Comparison of ENCODE assay signal across 13 mouse cellular contexts in genomic region chr16:10628030-10628555, GRCm38 (mm10).
DNase-seq lines count a peak whose midpoint lies in the region; ATAC-seq and TF ChIP-seq lines count a peak whose summit lies in the region.
"Had no signal": no experiment of that assay in that cellular context is flagged by ENCODE, and none has a peak within 500 bp of the region (broad histone marks: within the 10 kb centered on the region; RNA-seq: fewer than 3 reads in every experiment).

No protein-coding gene starts in this region.

- 71% methylated on average over 4 of the region's 4 CpGs for WGBS in heart, embryonic 16.5 days
- WGBS in liver, postnatal 0 days (ENCODE audit: insufficient replicate concordance) = 64% methylated on average over 4 of the region's 4 CpGs
- 80% methylated on average over 4 of the region's 4 CpGs for whole genome bisulfite sequencing in liver, embryonic 11.5 days
- WGBS in small intestine, adult 2 months = 44% methylated on average over 4 of the region's 4 CpGs
- 81% methylated on average over 4 of the region's 4 CpGs for WGBS in forebrain, embryonic 12.5 days

- no peak for DNase-seq in heart, adult 11 months
- DNase-seq in liver, postnatal 0 days = no peak
- no peak for DNase-seq in liver, embryonic 11.5 days (ENCODE audit: low spot score)
- peak; percentile 90 for DNase-seq in ES-CJ7 (ENCODE audit: low read depth, low spot score)
- DNase-seq: adrenal gland, postnatal 25 days; thymus, adult 2 months had no signal

- H3K27ac ChIP-seq in heart, embryonic 16.5 days (ENCODE audit: low read length) = peak overlapping the region; percentile 8; the same call in 1 of the 2 replicates
- H3K27ac ChIP-seq in liver, postnatal 0 days (ENCODE audit: low read depth) = no peak overlapping the region
- no peak overlapping the region for H3K27ac ChIP-seq in liver, embryonic 11.5 days (ENCODE audit: low read depth, low read length)
- no peak overlapping the region for H3K27ac ChIP-seq in small intestine, adult 2 months (ENCODE audit: insufficient read depth, low read depth, low read length)
- no peak overlapping the region for H3K27ac ChIP-seq in forebrain, embryonic 12.5 days
- H3K27ac ChIP-seq: embryonic facial prominence, embryonic 10.5 days; limb, embryonic 10.5 days; midbrain, embryonic 10.5 days had no signal

- TF ChIP-seq POLR2A in small intestine, adult 2 months (IDR thresholded peaks at IDR 0.05; ENCODE audit: low read depth, low read length) = no peak

- no peak overlapping the region for H3K4me3 ChIP-seq in heart, embryonic 16.5 days (ENCODE audit: low read length)
- no peak overlapping the region for H3K4me3 ChIP-seq in liver, postnatal 0 days (ENCODE audit: low read depth, low read length)
- no peak overlapping the region for H3K4me3 ChIP-seq in liver, embryonic 11.5 days (ENCODE audit: low read depth, low read length)
- no peak overlapping the region for H3K4me3 ChIP-seq in small intestine, adult 2 months (ENCODE audit: low read depth, low read length)
- no peak overlapping the region for H3K4me3 ChIP-seq in forebrain, embryonic 12.5 days (replicated peaks)
- H3K4me3 ChIP-seq: embryonic facial prominence, embryonic 10.5 days; limb, embryonic 10.5 days; midbrain, embryonic 10.5 days had no signal

- H3K36me3 ChIP-seq in heart, embryonic 16.5 days (ENCODE audit: control insufficient read depth, insufficient read depth) = peaks cover 9% of the 10 kb centered on the region
- no peaks in the 10 kb centered on the region; the same call in 1 of the 2 replicates for H3K36me3 ChIP-seq in liver, postnatal 0 days (replicated peaks; ENCODE audit: insufficient read depth, low read length)
- peaks cover 2% of the 10 kb centered on the region; the same call in 1 of the 2 replicates for H3K36me3 ChIP-seq in liver, embryonic 11.5 days (ENCODE audit: control insufficient read depth, insufficient read depth, low read length)
- H3K36me3 ChIP-seq in small intestine, adult 2 months (ENCODE audit: control insufficient read depth, insufficient read depth, low read length) = peaks cover 19% of the 10 kb centered on the region
- peaks cover 21% of the 10 kb centered on the region for H3K36me3 ChIP-seq in forebrain, embryonic 12.5 days (replicated peaks)

- no peaks in the 10 kb centered on the region for H3K9me3 ChIP-seq in heart, embryonic 16.5 days (replicated peaks; ENCODE audit: control insufficient read depth, low read length)
- H3K9me3 ChIP-seq in liver, postnatal 0 days (ENCODE audit: low read length) = no peaks in the 10 kb centered on the region
- no peaks in the 10 kb centered on the region for H3K9me3 ChIP-seq in liver, embryonic 11.5 days (ENCODE audit: control insufficient read depth, low read length)
- H3K9me3 ChIP-seq in forebrain, embryonic 12.5 days = no peaks in the 10 kb centered on the region
- H3K9me3 ChIP-seq: embryonic facial prominence, embryonic 10.5 days; limb, embryonic 10.5 days; midbrain, embryonic 10.5 days had no signal

- H3K4me2 ChIP-seq in heart, embryonic 16.5 days (ENCODE audit: low read depth, low read length) = no peak overlapping the region
- H3K4me2 ChIP-seq in liver, postnatal 0 days (ENCODE audit: low read depth, low read length) = no peak overlapping the region
- no peak overlapping the region for H3K4me2 ChIP-seq in liver, embryonic 11.5 days
- no peak overlapping the region for H3K4me2 ChIP-seq in forebrain, embryonic 12.5 days

- TF ChIP-seq CTCF in liver, postnatal 0 days (IDR thresholded peaks at IDR 0.05; ENCODE audit: low read depth) = peak; percentile 38
- peak; percentile 38; the same call in 1 of the 2 replicates for TF ChIP-seq CTCF in small intestine, adult 2 months (IDR thresholded peaks at IDR 0.05; ENCODE audit: extremely low read depth, insufficient read length, insufficient replicate concordance, low read depth, low read length)

- peaks cover 21% of the 10 kb centered on the region for H3K4me1 ChIP-seq in heart, embryonic 16.5 days (ENCODE audit: control insufficient read depth, insufficient read depth, low read length)
- peaks cover 7% of the 10 kb centered on the region for H3K4me1 ChIP-seq in liver, postnatal 0 days (ENCODE audit: insufficient read depth)
- 0 out of 2 replicates have a peak, but pooled peaks cover 4% of the 10 kb centered on the region for H3K4me1 ChIP-seq in liver, embryonic 11.5 days (replicated peaks; ENCODE audit: control insufficient read depth, insufficient read depth, low read length)
- peaks cover 6% of the 10 kb centered on the region; the same call in 1 of the 2 replicates for H3K4me1 ChIP-seq in small intestine, adult 2 months (ENCODE audit: control insufficient read depth, insufficient read depth, insufficient read length, low read length)
- no peaks in the 10 kb centered on the region for H3K4me1 ChIP-seq in forebrain, embryonic 12.5 days
- H3K4me1 ChIP-seq: embryonic facial prominence, embryonic 10.5 days; limb, embryonic 10.5 days; midbrain, embryonic 10.5 days had no signal

- no peak overlapping the region for H3K9ac ChIP-seq in heart, embryonic 16.5 days (ENCODE audit: low read length)
- H3K9ac ChIP-seq in liver, postnatal 0 days (replicated peaks) = no peak overlapping the region
- no peak overlapping the region for H3K9ac ChIP-seq in liver, embryonic 11.5 days (ENCODE audit: low read depth, low read length)
- H3K9ac ChIP-seq in forebrain, embryonic 12.5 days = no peak overlapping the region

- peak; percentile 23; the same call in 1 of the 2 replicates for ATAC-seq in heart, embryonic 16.5 days (replicated peaks; ENCODE audit: extremely low read depth, insufficient read depth, low FRiP score)
- no peak for ATAC-seq in liver, postnatal 0 days
- no peak for ATAC-seq in liver, embryonic 11.5 days (replicated peaks; ENCODE audit: low FRiP score)
- no peak for ATAC-seq in forebrain, embryonic 12.5 days (ENCODE audit: low FRiP score)
- ATAC-seq: hindbrain, embryonic 16.5 days had no signal

- TF ChIP-seq EP300 in liver, postnatal 0 days (IDR thresholded peaks at IDR 0.05; ENCODE audit: low read depth) = no peak

- H3K27me3 ChIP-seq in heart, embryonic 16.5 days (ENCODE audit: control insufficient read depth, insufficient read depth, low read length) = no peaks in the 10 kb centered on the region
- no peaks in the 10 kb centered on the region for H3K27me3 ChIP-seq in liver, postnatal 0 days (ENCODE audit: insufficient read depth, low read length)
- H3K27me3 ChIP-seq in liver, embryonic 11.5 days (replicated peaks; ENCODE audit: control insufficient read depth, insufficient read depth, low read length) = no peaks in the 10 kb centered on the region
- H3K27me3 ChIP-seq in small intestine, adult 2 months (ENCODE audit: control insufficient read depth, insufficient read depth, low read length) = no peaks in the 10 kb centered on the region
- H3K27me3 ChIP-seq in forebrain, embryonic 12.5 days = no peaks in the 10 kb centered on the region
